8 mouse cellular contexts compared by ENCODE assay signal in the genomic region with DNA sequence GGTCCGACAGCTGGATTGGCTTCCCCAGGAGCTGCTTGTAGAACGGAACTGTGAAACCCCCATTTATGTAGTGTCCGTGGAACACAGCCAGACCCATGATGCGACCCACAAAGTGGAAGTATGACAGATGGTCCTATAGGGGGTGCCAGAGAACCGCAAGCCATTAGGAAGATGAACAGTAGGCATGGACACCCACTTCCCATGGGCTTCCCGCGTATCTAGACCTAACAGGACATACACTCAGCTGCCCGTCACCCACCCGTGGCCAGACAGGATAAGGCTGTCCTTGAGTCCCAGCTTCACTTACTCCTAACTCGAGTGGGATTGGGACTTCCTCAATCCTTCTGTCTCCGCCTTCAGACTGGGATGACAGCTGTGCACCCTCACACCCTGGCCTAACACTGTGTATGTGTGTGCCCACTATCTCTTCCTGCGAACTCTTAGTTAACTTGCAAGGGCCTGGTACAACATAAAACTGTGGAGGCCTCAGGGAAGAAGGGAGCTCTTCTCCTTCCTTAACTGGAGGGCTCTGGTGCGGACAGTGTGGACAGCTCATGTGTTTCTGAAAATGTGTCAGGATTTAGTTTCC.
DNase-seq lines count a peak whose midpoint lies in the region; ATAC-seq lines count a peak whose summit lies in the region.

No protein-coding gene starts in this region.

- DNase-seq in CD4-positive, CD25-positive, alpha-beta regulatory T cell, adult 2 months (ENCODE audit: low read depth, low spot score) = peak; percentile 17
- peak; percentile 52 for DNase-seq in layer of hippocampus, adult 11-12 months (ENCODE audit: low spot score)
- DNase-seq in layer of hippocampus, adult 9-10 months (ENCODE audit: low spot score) = no peak
- DNase-seq in kidney, postnatal 14 days = peak; percentile 55
- DNase-seq in retina, embryonic 14.5 days (ENCODE audit: low spot score) = peak; percentile 57
- no peak for DNase-seq in adrenal gland, postnatal 10 days
- DNase-seq in heart, adult 11 months = no peak

- no peak for ATAC-seq in CD4-positive, CD25-positive, alpha-beta regulatory T cell, adult 4 months

Comparison
In these comparisons a context has a peak if more than half of its experiments do, and no peak if none do; other contexts are left out.
1. DNase-seq: peak in CD4-positive, CD25-positive, alpha-beta regulatory T cell, adult 2 months (single experiment), layer of hippocampus, adult 11-12 months (single experiment), kidney, postnatal 14 days (single experiment) and retina, embryonic 14.5 days (single experiment); none in layer of hippocampus, adult 9-10 months (single experiment), adrenal gland, postnatal 10 days (single experiment) and heart, adult 11 months (single experiment).